Mouse (Mus musculus) inflammation-experienced regulatory T-cells, adult 6 months (primary cell): ENCODE data around the gene Krtap3-1. TPM values are rescaled to one million over a fixed set of nuclear protein-coding genes. Genes with fewer than 3 reads are reported as not detected.
"Not testable (repeated sequence)": the region's sequence is repeated elsewhere in the genome, so short reads cannot be mapped to it uniquely, and the experiment has no call there.

ENCODE experiments used
- ATAC-seq: one replicate; pipeline ENCODE4 v1.8.0; 2017
- polyA plus RNA-seq, 3 experiments: library from polyadenylated mRNA; unstranded; fragments of 100-300 nt; shearing (Covaris generic); gene quantifications; one replicate each; pipeline ENCODE4 v1.2.1; 2017

Krtap3-1 gene
- not detected for polyA plus RNA-seq

- ATAC-seq = no peak
Observed at GRCm38 (mm10) chr11:99566530-99566929, at the start of gene Krtap3-1. Gene Krtap3-1 (minus strand): TSS chr11:99566630.

- no peak for ATAC-seq
Observed at GRCm38 (mm10) chr11:99614796-99615363, 48.5 kb upstream of the Krtap3-1 start, which contains the start of gene Krtap2-4. Gene Krtap2-4 (minus strand): TSS chr11:99614846.

GRCm38 (mm10) chr11:99610089-99610488 is 43.7 kb upstream of the Krtap3-1 start, which contains the start of gene Gm11937:
Gene Gm11937 (minus strand): TSS chr11:99610189.
- ATAC-seq = not testable (repeated sequence)

- no peak for ATAC-seq
Observed at GRCm38 (mm10) chr11:99609126-99609525, 42.7 kb upstream of the Krtap3-1 start.

- ATAC-seq = not testable (repeated sequence)
Observed at GRCm38 (mm10) chr11:99603208-99603607, 36.8 kb upstream of the Krtap3-1 start, which contains the start of gene Gm11938. Gene Gm11938 (minus strand): TSS chr11:99603308.

- ATAC-seq = not testable (repeated sequence)
Observed at GRCm38 (mm10) chr11:99597742-99598141, 31.3 kb upstream of the Krtap3-1 start, which contains the start of gene Krtap9-3. Gene Krtap9-3 (minus strand): TSS chr11:99598105.

GRCm38 (mm10) chr11:99590981-99591380 is 24.6 kb upstream of the Krtap3-1 start, which contains the start of gene Krtap1-3:
Gene Krtap1-3 (minus strand): TSS chr11:99591339.
- no peak for ATAC-seq

- no peak for ATAC-seq
Observed at GRCm38 (mm10) chr11:99585096-99585495, 18.7 kb upstream of the Krtap3-1 start.

- ATAC-seq = no peak
Observed at GRCm38 (mm10) chr11:99583245-99583704, 16.8 kb upstream of the Krtap3-1 start, which contains the start of gene Krtap1-4. Gene Krtap1-4 (minus strand): TSS chr11:99583654.

- ATAC-seq = no peak
Observed at GRCm38 (mm10) chr11:99581564-99581963, 15.1 kb upstream of the Krtap3-1 start.

GRCm38 (mm10) chr11:99581051-99581450 is 14.6 kb upstream of the Krtap3-1 start:
- ATAC-seq = no peak

- ATAC-seq = no peak
Observed at GRCm38 (mm10) chr11:99580636-99581035, 14.2 kb upstream of the Krtap3-1 start, which contains the start of gene Krtap1-5. Gene Krtap1-5 (minus strand): TSS chr11:99581016.

GRCm38 (mm10) chr11:99574106-99574505 is 7.7 kb upstream of the Krtap3-1 start:
- no peak for ATAC-seq

- ATAC-seq = no peak
Observed at GRCm38 (mm10) chr11:99573164-99573563, 6.7 kb upstream of the Krtap3-1 start.

GRCm38 (mm10) chr11:99562580-99562979 is 3.9 kb downstream of the Krtap3-1 start:
- no peak for ATAC-seq

GRCm38 (mm10) chr11:99559366-99559765 is 7.1 kb downstream of the Krtap3-1 start, which contains the start of gene Gm11939:
Gene Gm11939 (minus strand): TSS chr11:99559466.
- no peak for ATAC-seq

- ATAC-seq = no peak
Observed at GRCm38 (mm10) chr11:99557976-99558745, 8.3 kb downstream of the Krtap3-1 start.

GRCm38 (mm10) chr11:99556753-99557152 is 9.7 kb downstream of the Krtap3-1 start, which contains the start of gene Krtap3-2:
Gene Krtap3-2 (minus strand): TSS chr11:99556853.
- ATAC-seq = no peak

GRCm38 (mm10) chr11:99556195-99556594 is 10.2 kb downstream of the Krtap3-1 start:
- ATAC-seq = no peak

GRCm38 (mm10) chr11:99550765-99551164 is 15.7 kb downstream of the Krtap3-1 start, which contains the start of gene Krtap3-3:
Gene Krtap3-3 (minus strand): TSS chr11:99550865.
- ATAC-seq = no peak

- no peak for ATAC-seq
Observed at GRCm38 (mm10) chr11:99547892-99548291, 18.5 kb downstream of the Krtap3-1 start.

- ATAC-seq = no peak
Observed at GRCm38 (mm10) chr11:99539721-99540120, 26.7 kb downstream of the Krtap3-1 start.

GRCm38 (mm10) chr11:99521288-99521860 is 45.1 kb downstream of the Krtap3-1 start, which contains the start of gene Krt39:
Gene Krt39 (minus strand): TSS chr11:99521338.
- ATAC-seq = no peak
